Mouse (Mus musculus) erythroblast, embryonic 14.5 days (primary cell): ENCODE data around the gene Scimp.

Source experiments
- GATA1 ChIP-seq: IDR thresholded peaks from 2 replicates; pipeline ENCODE4 v1.6.1; 2012; ENCODE audit warnings: low read length, inconsistent platforms, mixed read lengths
- TAL1 ChIP-seq: IDR thresholded peaks from 3 replicates; pipeline ENCODE4 v1.6.1; 2012; ENCODE audit warnings: low read length, inconsistent platforms, mixed read lengths

GRCm38 (mm10) chr11:70763936-70764808, 48.2 kb downstream of the Scimp start, which contains the start of gene Zfp3:
- TF ChIP-seq TAL1 (no peak), GATA1 (no peak)
